Mouse (Mus musculus): ENCODE results near the gene Olfr507.
"Not testable (repeated sequence)": the region's sequence is repeated elsewhere in the genome, so short reads cannot be mapped to it uniquely, and the experiment has no call there.

Gene Olfr507

GRCm38 (mm10) chr7:108621514-108621913 is at the start of gene Olfr507:
Gene Olfr507, plus strand, starts transcription at chr7:108621814.
- DNase-seq = no peak

DNA sequence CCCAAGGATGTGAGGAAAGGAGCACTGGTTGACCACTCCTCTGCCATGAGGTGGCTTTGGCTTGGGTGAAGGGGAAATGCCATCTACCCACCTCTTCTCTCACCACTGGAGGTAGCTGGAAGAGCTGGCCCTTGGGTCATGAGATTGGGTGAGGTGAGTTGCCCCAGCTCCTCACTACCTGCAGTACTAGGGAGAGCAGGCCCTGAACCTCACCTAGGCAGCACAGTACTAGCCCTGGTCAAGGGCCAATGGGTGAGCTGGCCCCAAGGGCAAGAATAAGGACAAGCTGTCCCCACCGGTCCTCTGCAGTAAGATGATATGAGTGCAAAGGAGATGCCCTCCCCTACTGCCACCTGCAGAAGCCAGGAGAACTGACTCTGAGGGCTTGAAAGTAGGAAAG is 31.8 kb upstream of the Olfr507 start:
- DNase-seq = no peak

- not testable (repeated sequence) for DNase-seq
Measured at GRCm38 (mm10) chr7:108601916-108602315, 19.7 kb upstream of the Olfr507 start.

DNA sequence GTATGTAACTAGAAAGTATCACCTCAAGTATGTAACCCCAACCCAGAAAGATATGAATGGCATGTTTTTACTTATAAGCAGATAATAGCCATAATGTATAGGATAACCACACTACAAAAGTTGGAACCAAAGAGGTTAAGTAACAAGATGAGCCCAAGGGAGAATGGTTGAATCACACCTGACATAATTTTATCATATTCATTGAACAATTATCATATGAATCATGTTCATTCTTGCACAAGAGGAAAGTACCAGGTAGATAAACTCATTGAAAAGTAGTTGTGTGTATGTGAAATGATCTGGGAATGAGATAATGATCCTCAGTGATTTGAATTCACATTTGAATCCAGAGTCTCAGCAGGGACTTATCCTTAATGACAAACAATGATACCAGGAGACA is 11.1 kb upstream of the Olfr507 start, which contains the start of gene Olfr506:
Gene Olfr506, plus strand, starts transcription at position 301 of the 400 bp plus-strand sequence.
- DNase-seq = no peak

DNA sequence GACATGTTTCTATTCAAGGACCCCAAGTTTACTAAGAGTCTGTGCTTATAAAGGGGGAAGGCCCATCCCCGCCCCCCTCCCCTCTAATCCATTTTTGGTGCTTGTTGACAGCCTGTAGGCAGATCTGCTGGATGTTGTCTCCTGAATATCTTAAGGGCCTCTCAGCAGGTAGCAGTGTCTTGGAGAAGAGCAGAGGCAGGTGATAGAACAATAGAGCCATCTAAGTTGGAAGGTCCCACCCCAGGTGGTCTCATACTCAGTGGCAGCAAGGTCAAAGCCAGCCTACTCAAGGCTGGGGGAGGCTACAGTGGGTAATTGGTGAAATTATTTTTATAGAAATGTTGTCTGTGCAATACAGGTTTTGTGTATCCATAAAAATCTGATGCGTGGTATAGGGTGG is 7.5 kb upstream of the Olfr507 start:
- no peak for DNase-seq

GRCm38 (mm10) chr7:108616781-108617180 is 4.8 kb upstream of the Olfr507 start:
- DNase-seq = not testable (repeated sequence)

DNA sequence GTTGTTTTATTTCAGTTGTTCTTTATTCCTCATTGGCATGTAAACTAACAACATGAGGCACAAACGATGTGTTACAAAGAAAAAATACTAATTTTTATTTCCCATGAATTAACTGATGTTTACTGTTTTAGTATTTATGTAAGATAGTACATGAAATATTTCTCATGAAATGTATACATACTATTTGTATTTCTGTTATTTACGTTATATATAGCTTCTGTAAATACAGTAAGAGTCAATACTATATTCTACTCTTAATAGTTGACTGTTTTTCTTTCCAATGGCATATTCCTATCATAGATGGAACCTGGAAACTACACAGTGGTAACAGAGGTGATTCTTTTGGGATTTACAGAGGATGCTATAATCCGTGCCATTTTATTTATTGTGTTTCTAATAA is 8.1 kb downstream of the Olfr507 start, which contains the start of gene Olfr508:
Gene Olfr508, plus strand, starts transcription at position 301 of the 400 bp plus-strand sequence.
- DNase-seq = no peak

GRCm38 (mm10) chr7:108651806-108652205 is 30.2 kb downstream of the Olfr507 start, which contains the start of gene Olfr509:
Gene Olfr509, minus strand, starts transcription at chr7:108651906.
- no peak for DNase-seq

GRCm38 (mm10) chr7:108662419-108662818 is 40.8 kb downstream of the Olfr507 start:
- DNase-seq = no peak

DNA sequence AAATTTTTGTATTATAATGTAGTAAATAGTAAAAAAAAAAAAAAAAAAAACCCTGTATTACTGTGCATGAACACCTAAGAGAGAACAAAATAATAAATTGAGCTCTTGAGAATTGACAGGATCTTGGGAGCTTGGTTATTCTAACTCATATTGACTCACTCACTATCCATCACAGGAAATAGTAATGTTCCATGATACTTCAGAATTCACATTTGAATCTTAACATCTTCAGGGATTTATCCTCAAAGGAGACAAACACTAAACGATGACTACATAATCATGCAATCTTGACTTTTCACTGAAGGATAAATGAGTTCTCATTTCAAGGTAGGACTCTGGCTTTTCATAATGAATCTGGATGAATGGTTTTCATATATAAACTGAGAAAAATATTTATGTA is 44.5 kb downstream of the Olfr507 start, which contains the start of gene Olfr510:
Gene Olfr510, plus strand, starts transcription at position 301 of the 400 bp plus-strand sequence.
- DNase-seq = no peak

DNA sequence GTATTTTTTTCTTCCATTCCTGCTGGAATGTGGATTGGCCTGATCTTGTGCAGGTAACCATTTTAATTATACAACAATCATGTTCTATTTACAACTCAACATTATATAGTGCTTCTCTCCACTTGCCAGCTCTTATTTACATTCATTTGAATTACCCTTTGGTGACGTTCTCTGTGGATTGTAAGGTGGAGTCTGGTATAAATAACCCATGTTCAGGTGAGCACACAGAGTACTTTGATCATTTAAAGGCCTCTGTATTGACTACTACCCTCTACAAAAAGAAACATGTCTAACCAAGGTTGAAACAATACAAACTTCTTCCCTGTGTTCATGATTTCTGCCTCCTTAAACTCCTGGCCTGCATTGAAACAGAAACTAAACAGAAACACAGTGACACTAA is 49.4 kb downstream of the Olfr507 start:
- DNase-seq = no peak

All from kidney, postnatal 25 days (tissue).